Mouse (Mus musculus): ENCODE measurements around the gene Prss8.
A peak's percentile ranks its signal among the peaks of the same experiment; 100 is the strongest.

GRCm38 (mm10) chr7:127903971-127904796 is 25.7 kb downstream of the Prss8 start, which contains the start of gene Bckdk:
- TF ChIP-seq CTCF (IDR thresholded peaks at IDR 0.05; ENCODE audit: borderline replicate concordance, insufficient read depth, low read depth, low read length) (no peak), POLR2A (IDR thresholded peaks at IDR 0.05; ENCODE audit: borderline replicate concordance, insufficient read depth, low read length) (peak; percentile 86; the same call in 1 of the 2 replicates)
